Mouse (Mus musculus): ENCODE results near the gene Pomt1.

- TF ChIP-seq CTCF (IDR thresholded peaks at IDR 0.05; ENCODE audit: low read depth, low read length) (no peak), POLR2A (IDR thresholded peaks at IDR 0.05; ENCODE audit: borderline replicate concordance, low read depth, low read length) (no peak)
These were observed 16.9 kb upstream of the Pomt1 start for GRCm38 (mm10) chr2:32219501-32219900.
